Mouse (Mus musculus) right cerebral cortex, postnatal 4 days (tissue): Measurements from ENCODE around the gene Slc6a6.

Experiments used
- DNase-seq: peaks from one replicate; pipeline ENCODE4 v3.0.0-alpha.2; 2022

The Slc6a6 gene

GRCm38 (mm10) chr6:91683602-91684473 lies at the start of gene Slc6a6:
Slc6a6 (plus strand) TSS chr6:91684053.
- DNase-seq: peak; percentile 94

GRCm38 (mm10) chr6:91634417-91634816 lies 49.4 kb upstream of the Slc6a6 start:
- DNase-seq: no peak

- no peak for DNase-seq
Measured at GRCm38 (mm10) chr6:91634876-91635275, 49.0 kb upstream of the Slc6a6 start.

GRCm38 (mm10) chr6:91638204-91638995 lies 45.5 kb upstream of the Slc6a6 start:
- no peak for DNase-seq

GRCm38 (mm10) chr6:91643011-91643410 lies 40.8 kb upstream of the Slc6a6 start:
- DNase-seq: no peak

- DNase-seq: no peak
Measured at GRCm38 (mm10) chr6:91643416-91643921, 40.4 kb upstream of the Slc6a6 start.

GRCm38 (mm10) chr6:91646019-91646418 lies 37.8 kb upstream of the Slc6a6 start:
- peak; percentile 37 for DNase-seq

GRCm38 (mm10) chr6:91646822-91647221 lies 37.0 kb upstream of the Slc6a6 start:
- no peak for DNase-seq

GRCm38 (mm10) chr6:91647385-91647791 lies 36.5 kb upstream of the Slc6a6 start:
- peak; percentile 11 for DNase-seq

- no peak for DNase-seq
Measured at GRCm38 (mm10) chr6:91650255-91650654, 33.6 kb upstream of the Slc6a6 start.

- DNase-seq: no peak
Measured at GRCm38 (mm10) chr6:91652296-91652695, 31.6 kb upstream of the Slc6a6 start.

- no peak for DNase-seq
Measured at GRCm38 (mm10) chr6:91655244-91655643, 28.6 kb upstream of the Slc6a6 start.

- DNase-seq: no peak
Measured at GRCm38 (mm10) chr6:91655874-91656433, 27.9 kb upstream of the Slc6a6 start.

GRCm38 (mm10) chr6:91658288-91658687 lies 25.6 kb upstream of the Slc6a6 start:
- DNase-seq: no peak

- DNase-seq: no peak
Measured at GRCm38 (mm10) chr6:91659841-91660509, 23.9 kb upstream of the Slc6a6 start.

- DNase-seq: no peak
Measured at GRCm38 (mm10) chr6:91662301-91662700, 21.6 kb upstream of the Slc6a6 start.

- DNase-seq: no peak
Measured at GRCm38 (mm10) chr6:91663616-91664015, 20.2 kb upstream of the Slc6a6 start.

GRCm38 (mm10) chr6:91665267-91665666 lies 18.6 kb upstream of the Slc6a6 start:
- no peak for DNase-seq

- no peak for DNase-seq
Measured at GRCm38 (mm10) chr6:91665990-91666700, 17.7 kb upstream of the Slc6a6 start.

- no peak for DNase-seq
Measured at GRCm38 (mm10) chr6:91667141-91667540, 16.7 kb upstream of the Slc6a6 start.

GRCm38 (mm10) chr6:91668276-91668675 lies 15.6 kb upstream of the Slc6a6 start:
- no peak for DNase-seq

GRCm38 (mm10) chr6:91669270-91669669 lies 14.6 kb upstream of the Slc6a6 start:
- DNase-seq: no peak
